Mouse (Mus musculus): Measurements from ENCODE around the gene Nr2f2. TPM values are rescaled to one million over a fixed set of nuclear protein-coding genes. Genes with fewer than 3 reads are reported as not detected.
A peak's percentile ranks its signal among the peaks of the same experiment; 100 is the strongest.

Gene Nr2f2
- polyA plus RNA-seq, 1 experiment from 2014 or later: 95.7 TPM

- Histone ChIP-seq H3K9me3 (ENCODE audit: control insufficient read depth, low read length) (no peaks in the 10 kb centered on the region), H3K27ac (ENCODE audit: low read length) (peak overlapping the region; percentile 100), H3K27me3 (ENCODE audit: control insufficient read depth, insufficient read depth, low read depth, low read length) (no peaks in the 10 kb centered on the region), H3K4me3 (ENCODE audit: low read length) (peak overlapping the region; percentile 89), H3K36me3 (ENCODE audit: control insufficient read depth, insufficient read depth, low read length) (peaks cover 12% of the 10 kb centered on the region; the same call in 1 of the 2 replicates), H3K9ac (ENCODE audit: low read length) (peak overlapping the region; percentile 83), H3K4me2 (ENCODE audit: low read depth, low read length) (peak overlapping the region; percentile 72), H3K4me1 (replicated peaks; ENCODE audit: control insufficient read depth, insufficient read depth, low read length) (peaks cover 9% of the 10 kb centered on the region; the same call in 1 of the 2 replicates)
- WGBS: under 1% methylated on average over 47 of the region's 84 CpGs
- ATAC-seq (ENCODE audit: low read depth): no peak
Measured at GRCm38 (mm10) chr7:70360611-70361382, 5.7 kb downstream of the Nr2f2 start.

GRCm38 (mm10) chr7:70359791-70360581 lies 6.5 kb downstream of the Nr2f2 start:
- Histone ChIP-seq H3K9ac (ENCODE audit: low read length) (peak overlapping the region; percentile 83), H3K27ac (ENCODE audit: low read length) (peak overlapping the region; percentile 100), H3K27me3 (ENCODE audit: control insufficient read depth, insufficient read depth, low read depth, low read length) (no peaks in the 10 kb centered on the region), H3K9me3 (ENCODE audit: control insufficient read depth, low read length) (no peaks in the 10 kb centered on the region), H3K36me3 (ENCODE audit: control insufficient read depth, insufficient read depth, low read length) (peaks cover 12% of the 10 kb centered on the region; the same call in 1 of the 2 replicates), H3K4me1 (replicated peaks; ENCODE audit: control insufficient read depth, insufficient read depth, low read length) (peaks cover 9% of the 10 kb centered on the region; the same call in 1 of the 2 replicates), H3K4me3 (ENCODE audit: low read length) (peak overlapping the region; percentile 89), H3K4me2 (ENCODE audit: low read depth, low read length) (peak overlapping the region; percentile 72)
- 1% methylated on average over 70 of the region's 75 CpGs for WGBS
- no peak for ATAC-seq (ENCODE audit: low read depth)

- under 1% methylated on average over 33 of the region's 33 CpGs for WGBS
- ATAC-seq (ENCODE audit: low read depth): no peak
- peak overlapping the region; percentile 100 for H3K27ac ChIP-seq (ENCODE audit: low read length)
- peaks cover 9% of the 10 kb centered on the region; the same call in 1 of the 2 replicates for H3K4me1 ChIP-seq (replicated peaks; ENCODE audit: control insufficient read depth, insufficient read depth, low read length)
- H3K27me3 ChIP-seq (ENCODE audit: control insufficient read depth, insufficient read depth, low read depth, low read length): no peaks in the 10 kb centered on the region
- H3K9me3 ChIP-seq (ENCODE audit: control insufficient read depth, low read length): no peaks in the 10 kb centered on the region
- H3K36me3 ChIP-seq (ENCODE audit: control insufficient read depth, insufficient read depth, low read length): peaks cover 14% of the 10 kb centered on the region; the same call in 1 of the 2 replicates
- peak overlapping the region; percentile 83 for H3K9ac ChIP-seq (ENCODE audit: low read length)
- peak overlapping the region; percentile 89 for H3K4me3 ChIP-seq (ENCODE audit: low read length)
- peak overlapping the region; percentile 72 for H3K4me2 ChIP-seq (ENCODE audit: low read depth, low read length)
Measured at GRCm38 (mm10) chr7:70358848-70359591, 7.5 kb downstream of the Nr2f2 start.

GRCm38 (mm10) chr7:70358020-70358847 lies 8.3 kb downstream of the Nr2f2 start:
- under 1% methylated on average over 33 of the region's 33 CpGs for WGBS
- Histone ChIP-seq H3K27ac (ENCODE audit: low read length) (peak overlapping the region; percentile 100), H3K4me3 (ENCODE audit: low read length) (peak overlapping the region; percentile 89), H3K9me3 (ENCODE audit: control insufficient read depth, low read length) (no peaks in the 10 kb centered on the region), H3K9ac (ENCODE audit: low read length) (peak overlapping the region; percentile 83), H3K36me3 (ENCODE audit: control insufficient read depth, insufficient read depth, low read length) (peaks cover 14% of the 10 kb centered on the region; the same call in 1 of the 2 replicates), H3K27me3 (ENCODE audit: control insufficient read depth, insufficient read depth, low read depth, low read length) (no peaks in the 10 kb centered on the region), H3K4me2 (ENCODE audit: low read depth, low read length) (peak overlapping the region; percentile 72), H3K4me1 (replicated peaks; ENCODE audit: control insufficient read depth, insufficient read depth, low read length) (peaks cover 10% of the 10 kb centered on the region; the same call in 1 of the 2 replicates)
- ATAC-seq (ENCODE audit: low read depth): no peak

GRCm38 (mm10) chr7:70357516-70358019 lies 9.0 kb downstream of the Nr2f2 start:
- peaks cover 14% of the 10 kb centered on the region; the same call in 1 of the 2 replicates for H3K36me3 ChIP-seq (ENCODE audit: control insufficient read depth, insufficient read depth, low read length)
- H3K27ac ChIP-seq (ENCODE audit: low read length): peak overlapping the region; percentile 100
- ATAC-seq (ENCODE audit: low read depth): no peak

GRCm38 (mm10) chr7:70356691-70357515 lies 9.6 kb downstream of the Nr2f2 start:
- Histone ChIP-seq H3K4me3 (ENCODE audit: low read length) (peak overlapping the region; percentile 89), H3K27ac (ENCODE audit: low read length) (peak overlapping the region; percentile 100), H3K9ac (ENCODE audit: low read length) (peak overlapping the region; percentile 83), H3K27me3 (ENCODE audit: control insufficient read depth, insufficient read depth, low read depth, low read length) (no peaks in the 10 kb centered on the region), H3K4me1 (replicated peaks; ENCODE audit: control insufficient read depth, insufficient read depth, low read length) (peaks cover 16% of the 10 kb centered on the region), H3K36me3 (ENCODE audit: control insufficient read depth, insufficient read depth, low read length) (peaks cover 14% of the 10 kb centered on the region; the same call in 1 of the 2 replicates), H3K9me3 (ENCODE audit: control insufficient read depth, low read length) (no peaks in the 10 kb centered on the region), H3K4me2 (ENCODE audit: low read depth, low read length) (peak overlapping the region; percentile 72)
- ATAC-seq (ENCODE audit: low read depth): no peak
- 9% methylated on average over 3 of the region's 3 CpGs for WGBS

More at GRCm38 (mm10) chr7:70357516-70358019, 9.0 kb downstream of the Nr2f2 start:
- Histone ChIP-seq H3K9ac (ENCODE audit: low read length) (peak overlapping the region; percentile 83), H3K4me3 (ENCODE audit: low read length) (peak overlapping the region; percentile 89), H3K9me3 (ENCODE audit: control insufficient read depth, low read length) (no peaks in the 10 kb centered on the region), H3K4me1 (replicated peaks; ENCODE audit: control insufficient read depth, insufficient read depth, low read length) (peaks cover 13% of the 10 kb centered on the region; the same call in 1 of the 2 replicates), H3K27me3 (ENCODE audit: control insufficient read depth, insufficient read depth, low read depth, low read length) (no peaks in the 10 kb centered on the region), H3K4me2 (ENCODE audit: low read depth, low read length) (peak overlapping the region; percentile 72)
- 3% methylated on average over 17 of the region's 17 CpGs for WGBS

- no peak for ATAC-seq (ENCODE audit: low read depth)
- peak overlapping the region; percentile 100 for H3K27ac ChIP-seq (ENCODE audit: low read length)
- H3K9me3 ChIP-seq (ENCODE audit: control insufficient read depth, low read length): no peaks in the 10 kb centered on the region
- peak overlapping the region; percentile 83 for H3K9ac ChIP-seq (ENCODE audit: low read length)
- peaks cover 16% of the 10 kb centered on the region for H3K4me1 ChIP-seq (replicated peaks; ENCODE audit: control insufficient read depth, insufficient read depth, low read length)
- H3K27me3 ChIP-seq (ENCODE audit: control insufficient read depth, insufficient read depth, low read depth, low read length): no peaks in the 10 kb centered on the region
- 13% methylated on average over 5 of the region's 5 CpGs for WGBS
- peak overlapping the region; percentile 72 for H3K4me2 ChIP-seq (ENCODE audit: low read depth, low read length)
- H3K36me3 ChIP-seq (ENCODE audit: control insufficient read depth, insufficient read depth, low read length): peaks cover 14% of the 10 kb centered on the region; the same call in 1 of the 2 replicates
- peak overlapping the region; percentile 89 for H3K4me3 ChIP-seq (ENCODE audit: low read length)
Measured at GRCm38 (mm10) chr7:70355691-70356568, 10.6 kb downstream of the Nr2f2 start.

Data from lung, embryonic 16.5 days (tissue).